Mouse (Mus musculus) lung, postnatal 0 days (tissue): ENCODE measurements around the gene Emilin1. TPM values are rescaled to one million over a fixed set of nuclear protein-coding genes. Genes with fewer than 3 reads are reported as not detected.

ENCODE experiments used
- ATAC-seq: fragments of 200-750 bp; cut with Nextera tagmentation; 2 replicates; pipeline ENCODE4 v1.8.0; 2017; ENCODE audit warnings: moderate library complexity
- DNase-seq: peaks from one replicate; pipeline ENCODE4 v3.0.0-alpha.2; 2016; ENCODE audit warnings: low spot score
- H3K27ac ChIP-seq: fragments of 300-500 bp; sonication (generic); 2 replicates; pipeline ENCODE4 v1.5.1; 2014; ENCODE audit warnings: antibody characterized with exemption, mild to moderate bottlenecking, low read length, mixed read lengths
- H3K27me3 ChIP-seq: fragments of 300-500 bp; sonication (generic); replicated peaks from 2 replicates; pipeline ENCODE4 v1.6.1; 2014; ENCODE audit warnings: low read length, mixed read lengths; ENCODE audit not compliant: insufficient read depth
- H3K36me3 ChIP-seq: fragments of 300-500 bp; sonication (generic); 2 replicates; pipeline ENCODE4 v1.6.1; 2014; ENCODE audit warnings: low read length, mixed read lengths; ENCODE audit not compliant: insufficient read depth
- H3K4me1 ChIP-seq: fragments of 300-500 bp; sonication (generic); 2 replicates; pipeline ENCODE4 v1.6.1; 2014; ENCODE audit warnings: antibody characterized with exemption, low read depth, low read length, mixed read lengths; ENCODE audit not compliant: insufficient read depth
- H3K4me2 ChIP-seq: fragments of 300-500 bp; sonication (generic); replicated peaks from 2 replicates; pipeline ENCODE4 v1.6.1; 2014; ENCODE audit warnings: low read depth, mild to moderate bottlenecking, low read length, moderate library complexity, mixed read lengths
- H3K4me3 ChIP-seq: fragments of 300-500 bp; sonication (generic); 2 replicates; pipeline ENCODE4 v1.5.1; 2014; ENCODE audit warnings: low read depth, low read length
- H3K9ac ChIP-seq: fragments of 300-500 bp; sonication (generic); replicated peaks from 2 replicates; pipeline ENCODE4 v1.6.1; 2014; ENCODE audit warnings: low read depth, mild to moderate bottlenecking
- H3K9me3 ChIP-seq: fragments of 300-500 bp; sonication (generic); 2 replicates; pipeline ENCODE4 v1.6.1; 2016; ENCODE audit warnings: low read length, mixed read lengths
- CTCF ChIP-seq: IDR thresholded peaks from 2 replicates; pipeline ENCODE4 v1.5.1; 2016; ENCODE audit warnings: antibody characterized with exemption, mild to moderate bottlenecking
- EP300 ChIP-seq: IDR thresholded peaks from 2 replicates; pipeline ENCODE4 v1.6.1; 2016; ENCODE audit warnings: antibody characterized with exemption, mild to moderate bottlenecking, control low read depth
- WGBS: fragments of 180-500 bp; shearing (Covaris S2); extraction: QIAGEN DNeasy Blood & Tissue Kit; methylation state at CpG from one replicate; pipeline ENCODE4 v1.1.7; 2014; 5-methylcytosine and 5-hydroxymethylcytosine counted together
- polyA plus RNA-seq: library from polyadenylated mRNA; unstranded; fragments of >200 nt; fragmentation: Nextera tagmentation; extraction: Ambion mirVana; gene quantifications from 2 replicates; pipeline ENCODE4 v1.2.1, GENCODE M21; 2015

Emilin1 gene
- polyA plus RNA-seq: 121 and 135 TPM in 2 replicates

- H3K4me1 ChIP-seq: peaks cover 15% of the 10 kb centered on the region
Observed at GRCm38 (mm10) chr5:30913060-30913841, at the start of gene Emilin1. TSS of gene Emilin1 (plus strand) at chr5:30913402.

GRCm38 (mm10) chr5:30863852-30864251 is 49.4 kb upstream of the Emilin1 start:
- Histone ChIP-seq H3K27ac (no peak overlapping the region), H3K36me3 (no peaks in the 10 kb centered on the region), H3K9me3 (no peaks in the 10 kb centered on the region), H3K4me3 (no peak overlapping the region), H3K9ac (no peak overlapping the region), H3K4me2 (no peak overlapping the region), H3K4me1 (no peaks in the 10 kb centered on the region), H3K27me3 (no peaks in the 10 kb centered on the region)
- DNase-seq (peak; percentile 17), ATAC-seq (peak; percentile 55)
- TF ChIP-seq CTCF: peak; percentile 49
- no peak for TF ChIP-seq EP300
- 41% methylated on average over 4 of the region's 4 CpGs for whole genome bisulfite sequencing

More at GRCm38 (mm10) chr5:30913060-30913841, at the start of gene Emilin1:
- peak within 1 kb of the TSS; percentile 43 for H3K4me3 ChIP-seq
- peak within 1 kb of the TSS; percentile 82 for H3K27ac ChIP-seq
- H3K9ac ChIP-seq: peak within 1 kb of the TSS; percentile 29
- WGBS: 10% methylated on average over 12 of the region's 13 CpGs
- H3K36me3 ChIP-seq: peaks cover 6% of the 10 kb centered on the region; the same call in 1 of the 2 replicates
- peak; percentile 30 for TF ChIP-seq CTCF
- TF ChIP-seq EP300: no peak
- DNase-seq (peak; percentile 95), ATAC-seq (peak; percentile 69)
- H3K4me2 ChIP-seq: peak within 1 kb of the TSS; percentile 54
- no peaks in the 10 kb centered on the region for H3K9me3 ChIP-seq
- no peaks in the 10 kb centered on the region for H3K27me3 ChIP-seq

GRCm38 (mm10) chr5:30864322-30864721 is 48.9 kb upstream of the Emilin1 start:
- Histone ChIP-seq H3K4me2 (no peak overlapping the region), H3K27ac (no peak overlapping the region), H3K36me3 (no peaks in the 10 kb centered on the region), H3K9ac (no peak overlapping the region), H3K27me3 (no peaks in the 10 kb centered on the region), H3K4me3 (no peak overlapping the region), H3K4me1 (no peaks in the 10 kb centered on the region), H3K9me3 (no peaks in the 10 kb centered on the region)
- DNase-seq: no peak
- ATAC-seq: peak; percentile 35
- WGBS: 42% methylated on average over 15 of the region's 15 CpGs
- no peak for TF ChIP-seq EP300
- TF ChIP-seq CTCF: no peak

- WGBS: 85% methylated on average over 3 of the region's 3 CpGs
- Histone ChIP-seq H3K4me2 (no peak overlapping the region), H3K36me3 (peaks cover 5% of the 10 kb centered on the region; the same call in 1 of the 2 replicates), H3K9me3 (no peaks in the 10 kb centered on the region), H3K4me3 (no peak overlapping the region), H3K9ac (no peak overlapping the region), H3K27me3 (no peaks in the 10 kb centered on the region), H3K27ac (no peak overlapping the region), H3K4me1 (peaks cover 6% of the 10 kb centered on the region)
- TF ChIP-seq EP300: no peak
- no peak for TF ChIP-seq CTCF
- no peak for DNase-seq
- ATAC-seq: no peak
Observed at GRCm38 (mm10) chr5:30866871-30867270, 46.3 kb upstream of the Emilin1 start.

GRCm38 (mm10) chr5:30867712-30868111 is 45.5 kb upstream of the Emilin1 start, which contains the start of gene Tmem214:
TSS of gene Tmem214 (plus strand) at chr5:30868012.
- TF ChIP-seq CTCF (no peak), EP300 (no peak)
- Histone ChIP-seq H3K4me1 (peaks cover 6% of the 10 kb centered on the region), H3K9ac (no peak within 1 kb of the TSS), H3K4me3 (no peak within 1 kb of the TSS), H3K27me3 (no peaks in the 10 kb centered on the region), H3K27ac (no peak within 1 kb of the TSS), H3K9me3 (no peaks in the 10 kb centered on the region), H3K36me3 (peaks cover 13% of the 10 kb centered on the region; the same call in 1 of the 2 replicates), H3K4me2 (peak within 1 kb of the TSS; percentile 87; the same call in 1 of the 2 replicates)
- DNase-seq (no peak), ATAC-seq (no peak)
- WGBS: 95% methylated on average over 3 of the region's 3 CpGs

GRCm38 (mm10) chr5:30868981-30869380 is 44.2 kb upstream of the Emilin1 start:
- Histone ChIP-seq H3K4me2 (peak overlapping the region; percentile 87), H3K9me3 (no peaks in the 10 kb centered on the region), H3K27me3 (no peaks in the 10 kb centered on the region), H3K9ac (0 out of 2 replicates have a peak overlapping the region, but pooled peaks have one; percentile 9), H3K4me3 (peak overlapping the region; percentile 86), H3K36me3 (peaks cover 26% of the 10 kb centered on the region; the same call in 1 of the 2 replicates), H3K27ac (no peak overlapping the region), H3K4me1 (peaks cover 6% of the 10 kb centered on the region)
- ATAC-seq (peak; percentile 36), DNase-seq (peak; percentile 29)
- TF ChIP-seq CTCF (no peak), EP300 (no peak)
- WGBS: 16% methylated on average over 9 of the region's 9 CpGs
